Mouse (Mus musculus) hindbrain, embryonic 16.5 days (tissue): Measurements from ENCODE around the gene Alpk1. TPM values are rescaled to one million over a fixed set of nuclear protein-coding genes. Genes with fewer than 3 reads are reported as not detected.

ENCODE experiments used
- ATAC-seq: fragments of 200-750 bp; cut with Nextera tagmentation; 2 replicates; pipeline ENCODE4 v1.8.0; 2017; ENCODE audit warnings: moderate TSS enrichment, moderate library complexity
- H3K27ac ChIP-seq: fragments of 300-500 bp; sonication (generic); 2 replicates; pipeline ENCODE4 v1.5.1; 2014; ENCODE audit warnings: low read depth, mild to moderate bottlenecking, control low read depth, low read length, moderate library complexity
- H3K27me3 ChIP-seq: fragments of 300-500 bp; sonication (generic); replicated peaks from 2 replicates; pipeline ENCODE4 v1.6.1; 2014; ENCODE audit warnings: low read length; ENCODE audit not compliant: control insufficient read depth, insufficient read depth
- H3K36me3 ChIP-seq: fragments of 300-500 bp; sonication (generic); 2 replicates; pipeline ENCODE4 v1.6.1; 2014; ENCODE audit warnings: mild to moderate bottlenecking, low read length, moderate library complexity, mixed read lengths; ENCODE audit not compliant: control insufficient read depth, insufficient read depth
- H3K4me1 ChIP-seq: fragments of 300-500 bp; sonication (generic); 2 replicates; pipeline ENCODE4 v1.6.1; 2014; ENCODE audit warnings: low read depth, low read length; ENCODE audit not compliant: control insufficient read depth, insufficient read depth
- H3K4me2 ChIP-seq: fragments of 300-500 bp; sonication (generic); 2 replicates; pipeline ENCODE4 v1.6.1; 2014; ENCODE audit warnings: mild to moderate bottlenecking, low read length, control low read depth, moderate library complexity
- H3K4me3 ChIP-seq: fragments of 300-500 bp; sonication (generic); 2 replicates; pipeline ENCODE4 v1.5.1; 2014; ENCODE audit warnings: mild to moderate bottlenecking, low read length, control low read depth, moderate library complexity
- H3K9ac ChIP-seq: fragments of 300-500 bp; sonication (generic); 2 replicates; pipeline ENCODE4 v1.6.1; 2014; ENCODE audit warnings: low read depth, mild to moderate bottlenecking, control low read depth, low read length, moderate library complexity
- H3K9me3 ChIP-seq: fragments of 300-500 bp; sonication (generic); 2 replicates; pipeline ENCODE4 v1.6.1; 2014; ENCODE audit warnings: mild to moderate bottlenecking, low read length, moderate library complexity; ENCODE audit not compliant: control insufficient read depth
- WGBS: fragments of 180-500 bp; shearing (Covaris S2); extraction: QIAGEN DNeasy Blood & Tissue Kit; methylation state at CpG from one replicate; pipeline ENCODE4 v1.1.7; 2014; 5-methylcytosine and 5-hydroxymethylcytosine counted together
- polyA plus RNA-seq: library from polyadenylated mRNA; unstranded; fragments of >200 nt; fragmentation: Nextera tagmentation; extraction: Ambion mirVana; gene quantifications from 2 replicates; pipeline ENCODE4 v1.2.1, GENCODE M21; 2015

Gene Alpk1
- 0.46 and 0.72 TPM in 2 replicates for polyA plus RNA-seq

DNA sequence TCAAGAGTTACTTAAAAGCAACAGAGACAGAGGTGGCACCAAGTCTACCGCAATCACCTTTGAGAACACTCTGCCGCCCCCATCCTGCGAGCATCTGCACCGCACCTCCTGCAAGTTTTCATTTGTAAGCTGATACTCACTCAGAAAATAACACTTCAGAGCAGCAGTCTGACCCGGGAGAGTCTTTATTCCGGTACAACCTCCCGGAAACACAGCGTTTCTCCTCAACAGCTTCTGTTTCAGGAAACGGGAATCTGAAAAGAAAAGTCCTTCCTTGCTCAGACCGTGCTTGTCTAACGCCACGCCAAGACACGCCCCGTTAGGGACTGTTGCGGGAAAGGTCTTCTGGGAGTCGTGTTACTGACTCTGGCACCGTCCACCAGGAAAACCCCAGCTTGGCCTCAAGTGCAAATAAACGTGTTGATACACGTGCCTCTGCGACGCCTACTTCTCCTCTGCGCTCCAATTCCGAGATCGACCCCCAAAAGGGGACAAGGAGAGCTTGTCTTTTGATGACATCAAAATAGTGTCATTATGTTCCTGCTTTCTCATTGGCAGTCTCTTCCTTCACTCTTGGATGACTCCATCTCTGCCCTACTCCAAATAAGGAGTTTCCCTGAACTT, at the start of gene Alpk1:
TSS of gene Alpk1 (minus strand) at position 507 of the 624 bp plus-strand sequence.
- Histone ChIP-seq H3K9me3 (no peaks in the 10 kb centered on the region), H3K4me3 (peak within 1 kb of the TSS; percentile 46), H3K9ac (peak within 1 kb of the TSS; percentile 45), H3K4me2 (peak within 1 kb of the TSS; percentile 85), H3K36me3 (no peaks in the 10 kb centered on the region), H3K27ac (no peak within 1 kb of the TSS; the same call in 1 of the 2 replicates), H3K27me3 (no peaks in the 10 kb centered on the region; the same call in 1 of the 2 replicates), H3K4me1 (no peaks in the 10 kb centered on the region)
- ATAC-seq: peak; percentile 63; the same call in 1 of the 2 replicates
- WGBS: under 1% methylated on average over 24 of the region's 24 CpGs

DNA sequence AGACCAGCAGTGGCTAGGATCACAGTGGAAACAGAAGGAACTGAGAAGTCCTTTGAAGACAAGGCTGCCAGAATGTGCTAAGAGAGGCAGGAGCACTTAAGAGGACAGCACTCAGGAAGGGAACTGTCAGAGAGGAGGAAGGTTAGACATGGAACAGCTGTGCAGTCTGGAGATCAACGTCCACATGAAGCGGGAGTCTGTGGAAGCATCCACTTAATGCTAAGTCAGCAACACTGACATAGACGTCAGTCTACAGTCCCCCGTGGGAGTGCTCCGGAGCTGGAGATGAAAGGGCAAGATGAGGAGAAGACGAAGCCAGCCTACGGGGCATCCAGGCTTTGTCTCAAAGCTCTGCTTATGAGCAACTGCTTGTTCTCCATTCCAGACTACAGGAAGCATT, 46.8 kb upstream of the Alpk1 start:
- ATAC-seq: peak; percentile 35; the same call in 1 of the 2 replicates
- Histone ChIP-seq H3K9ac (no peak overlapping the region), H3K4me1 (peaks cover 6% of the 10 kb centered on the region; the same call in 1 of the 2 replicates), H3K36me3 (no peaks in the 10 kb centered on the region), H3K27me3 (no peaks in the 10 kb centered on the region), H3K27ac (0 out of 2 replicates have a peak overlapping the region, but pooled peaks have one; percentile 29), H3K4me2 (no peak overlapping the region), H3K4me3 (no peak overlapping the region), H3K9me3 (no peaks in the 10 kb centered on the region)
- WGBS: 44% methylated on average over 7 of the region's 7 CpGs

DNA sequence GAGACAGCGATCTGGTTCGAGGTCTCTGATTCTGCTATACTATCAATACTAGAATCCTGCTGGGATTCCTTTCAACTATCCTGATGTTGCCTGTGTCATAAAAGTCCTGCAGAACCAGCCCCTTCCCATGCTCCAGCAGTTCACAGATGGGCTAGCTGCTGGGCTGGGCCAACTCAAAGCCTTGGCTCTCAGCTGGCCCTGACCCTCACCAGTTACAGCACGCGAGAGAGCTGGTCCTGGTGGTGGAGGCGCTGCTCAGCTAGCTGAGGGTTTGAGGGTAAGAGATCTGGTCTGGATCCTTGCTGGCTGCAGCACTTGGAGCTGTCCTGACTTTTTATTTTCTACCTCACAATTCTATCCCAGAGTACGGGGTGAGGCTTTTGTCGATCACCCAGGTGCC, 46.2 kb upstream of the Alpk1 start:
- Histone ChIP-seq H3K36me3 (no peaks in the 10 kb centered on the region; the same call in 1 of the 2 replicates), H3K4me2 (no peak overlapping the region), H3K4me1 (peaks cover 6% of the 10 kb centered on the region; the same call in 1 of the 2 replicates), H3K27me3 (no peaks in the 10 kb centered on the region), H3K4me3 (no peak overlapping the region), H3K9me3 (no peaks in the 10 kb centered on the region), H3K27ac (no peak overlapping the region), H3K9ac (no peak overlapping the region)
- 0 out of 2 replicates have a peak, but pooled peaks have one; percentile 31 for ATAC-seq
- 80% methylated on average over 7 of the region's 7 CpGs for WGBS

DNA sequence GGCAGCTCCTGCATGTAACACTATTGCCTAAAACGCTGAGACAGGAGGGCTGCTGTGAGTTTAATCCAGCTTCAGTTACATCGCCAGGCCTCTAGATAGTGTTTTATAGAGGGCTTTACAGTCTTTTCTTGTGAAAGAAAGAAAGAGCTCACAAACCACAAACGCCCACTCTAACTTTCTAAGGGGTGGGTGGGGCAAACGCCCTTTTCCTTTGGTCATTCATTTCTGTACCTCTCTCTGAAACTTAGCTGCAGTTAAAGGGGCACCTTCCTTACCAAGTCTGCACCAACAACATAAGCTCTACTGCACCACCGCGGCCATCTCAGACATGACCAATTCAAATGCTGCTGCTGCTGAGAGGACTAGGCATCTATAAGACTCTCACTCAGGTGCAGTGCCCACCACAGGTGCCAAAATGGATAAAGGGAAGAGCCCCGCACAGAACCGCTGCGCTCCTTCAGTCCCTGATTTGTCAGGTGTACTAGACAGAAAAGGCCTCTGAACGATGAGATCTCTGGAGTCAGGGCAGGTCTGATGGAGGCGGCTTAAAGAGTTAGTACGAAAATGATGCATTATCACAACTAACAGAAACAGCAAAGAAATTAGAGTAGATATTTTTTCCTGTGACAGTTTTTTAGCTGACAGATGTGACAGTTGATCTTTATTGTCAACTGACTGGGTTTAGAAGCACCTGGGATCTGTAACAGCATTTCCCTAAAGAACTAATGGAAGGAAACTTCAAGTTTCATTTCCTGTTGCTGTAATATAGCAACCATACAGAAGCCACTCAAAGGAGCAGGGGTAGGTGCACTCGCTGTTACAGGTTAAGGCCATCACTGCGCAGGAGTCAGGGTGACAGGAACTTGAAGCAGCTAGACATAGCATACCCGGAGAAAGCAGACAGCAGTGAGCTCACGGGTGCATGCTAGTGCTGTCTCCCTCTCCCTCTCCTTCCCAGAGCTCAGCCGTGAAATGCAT, 43.8 kb upstream of the Alpk1 start:
- no peak overlapping the region for H3K4me2 ChIP-seq
- no peak for ATAC-seq
- H3K4me3 ChIP-seq: no peak overlapping the region
- H3K27me3 ChIP-seq: no peaks in the 10 kb centered on the region
- peaks cover 6% of the 10 kb centered on the region; the same call in 1 of the 2 replicates for H3K4me1 ChIP-seq
- peaks cover 5% of the 10 kb centered on the region for H3K36me3 ChIP-seq
- H3K9me3 ChIP-seq: no peaks in the 10 kb centered on the region
- no peak overlapping the region for H3K27ac ChIP-seq
- no peak overlapping the region for H3K9ac ChIP-seq
- WGBS: 83% methylated on average over 17 of the region's 17 CpGs

DNA sequence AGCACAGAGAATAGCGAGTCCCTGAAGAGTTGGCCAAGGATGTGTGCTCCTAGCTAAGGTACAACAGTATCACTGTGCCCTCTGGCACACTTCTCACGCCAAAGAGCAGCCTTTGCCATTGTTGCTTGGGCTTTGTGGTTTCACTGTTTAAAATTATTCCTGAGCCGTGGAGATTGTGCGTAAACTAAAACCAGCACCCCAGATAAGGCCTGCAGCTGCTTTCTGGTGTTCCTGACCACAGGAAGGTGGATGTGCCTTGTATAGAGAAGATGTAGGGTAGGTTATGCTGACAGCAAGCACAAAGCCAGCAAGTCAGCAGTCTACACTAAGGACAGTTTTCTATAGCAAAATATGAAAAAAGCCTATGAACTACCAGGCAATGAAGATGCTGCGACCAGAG, 40.9 kb upstream of the Alpk1 start:
- 88% methylated on average over 5 of the region's 5 CpGs for WGBS
- H3K27me3 ChIP-seq: no peaks in the 10 kb centered on the region
- no peaks in the 10 kb centered on the region for H3K9me3 ChIP-seq
- H3K4me1 ChIP-seq: no peaks in the 10 kb centered on the region
- no peak overlapping the region for H3K27ac ChIP-seq
- no peak overlapping the region for H3K4me2 ChIP-seq
- no peak for ATAC-seq
- H3K36me3 ChIP-seq: peaks cover 10% of the 10 kb centered on the region
- H3K9ac ChIP-seq: no peak overlapping the region
- H3K4me3 ChIP-seq: no peak overlapping the region

DNA sequence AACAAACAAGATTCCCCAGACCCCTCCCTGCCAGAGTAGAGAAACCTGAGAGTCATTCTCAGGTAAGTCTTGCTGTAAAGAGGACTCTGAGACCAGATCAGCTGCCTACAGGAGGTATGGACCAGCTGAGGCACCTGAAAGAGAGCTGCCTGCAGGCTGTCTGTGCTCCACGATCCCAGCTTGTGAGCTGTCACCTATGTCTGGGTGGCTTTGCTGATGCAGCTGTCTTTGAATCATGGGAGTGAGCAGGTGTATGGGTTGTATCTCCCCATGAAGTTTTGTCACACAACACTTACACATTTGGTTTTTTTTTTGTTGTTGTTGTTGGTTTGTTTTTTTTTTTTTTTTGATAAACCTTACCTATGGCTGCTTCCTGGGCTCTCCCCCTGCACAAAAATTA, 40.1 kb upstream of the Alpk1 start:
- H3K4me2 ChIP-seq: no peak overlapping the region
- no peak overlapping the region for H3K4me3 ChIP-seq
- H3K27me3 ChIP-seq: no peaks in the 10 kb centered on the region
- H3K9ac ChIP-seq: no peak overlapping the region
- H3K27ac ChIP-seq: no peak overlapping the region
- ATAC-seq: no peak
- no peaks in the 10 kb centered on the region for H3K4me1 ChIP-seq
- WGBS: 81% methylated on average over 1 of the region's 1 CpGs
- no peaks in the 10 kb centered on the region for H3K9me3 ChIP-seq
- peaks cover 10% of the 10 kb centered on the region for H3K36me3 ChIP-seq

DNA sequence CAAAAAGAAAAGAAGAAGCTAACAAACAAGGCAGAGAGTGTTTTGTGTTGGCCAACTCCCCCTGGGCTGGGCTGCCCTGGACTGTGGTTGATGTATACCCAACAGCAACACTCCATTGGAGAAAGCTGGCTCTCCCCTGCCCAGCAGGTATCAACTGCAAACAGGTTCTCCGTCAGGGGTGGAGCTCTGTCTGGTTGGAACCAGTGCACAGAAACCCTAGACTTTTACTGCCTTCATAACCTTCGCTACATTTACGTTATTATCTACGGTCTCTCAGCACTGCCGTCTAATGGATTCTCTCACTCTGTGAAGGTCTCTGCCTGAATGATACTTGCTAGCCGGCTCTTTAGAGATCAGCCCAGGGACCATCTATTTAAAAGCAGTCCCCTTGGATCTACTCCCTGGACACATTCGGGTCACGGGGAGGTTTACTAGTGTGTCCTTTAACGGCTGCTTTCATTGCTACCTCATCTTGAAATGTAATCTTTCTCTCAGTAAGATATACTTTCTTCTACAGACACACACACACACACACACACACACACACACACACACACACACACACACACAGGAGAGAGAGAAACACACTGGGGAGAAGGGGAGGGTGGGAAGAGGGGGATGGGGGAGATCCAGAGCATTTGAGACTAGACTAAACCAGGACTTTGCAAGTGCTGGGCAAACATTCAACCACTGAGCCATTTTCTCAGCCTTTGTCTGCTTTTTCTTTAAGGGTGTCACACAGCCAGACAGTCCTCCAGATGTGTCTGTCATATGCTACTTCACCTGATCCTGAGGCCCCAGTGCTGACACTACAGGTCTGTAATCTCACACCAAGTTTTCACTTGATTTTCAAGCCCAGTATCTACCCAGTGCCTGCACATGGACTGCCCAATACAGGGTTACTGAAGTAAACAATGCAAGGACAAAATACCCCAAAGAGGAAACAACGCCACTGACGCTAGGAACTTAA, 38.7 kb upstream of the Alpk1 start:
- no peak overlapping the region for H3K4me2 ChIP-seq
- H3K9ac ChIP-seq: no peak overlapping the region
- H3K27me3 ChIP-seq: no peaks in the 10 kb centered on the region
- H3K4me1 ChIP-seq: no peaks in the 10 kb centered on the region
- peaks cover 12% of the 10 kb centered on the region for H3K36me3 ChIP-seq
- ATAC-seq: no peak
- H3K9me3 ChIP-seq: no peaks in the 10 kb centered on the region
- 84% methylated on average over 11 of the region's 11 CpGs for WGBS
- H3K4me3 ChIP-seq: no peak overlapping the region
- no peak overlapping the region for H3K27ac ChIP-seq

DNA sequence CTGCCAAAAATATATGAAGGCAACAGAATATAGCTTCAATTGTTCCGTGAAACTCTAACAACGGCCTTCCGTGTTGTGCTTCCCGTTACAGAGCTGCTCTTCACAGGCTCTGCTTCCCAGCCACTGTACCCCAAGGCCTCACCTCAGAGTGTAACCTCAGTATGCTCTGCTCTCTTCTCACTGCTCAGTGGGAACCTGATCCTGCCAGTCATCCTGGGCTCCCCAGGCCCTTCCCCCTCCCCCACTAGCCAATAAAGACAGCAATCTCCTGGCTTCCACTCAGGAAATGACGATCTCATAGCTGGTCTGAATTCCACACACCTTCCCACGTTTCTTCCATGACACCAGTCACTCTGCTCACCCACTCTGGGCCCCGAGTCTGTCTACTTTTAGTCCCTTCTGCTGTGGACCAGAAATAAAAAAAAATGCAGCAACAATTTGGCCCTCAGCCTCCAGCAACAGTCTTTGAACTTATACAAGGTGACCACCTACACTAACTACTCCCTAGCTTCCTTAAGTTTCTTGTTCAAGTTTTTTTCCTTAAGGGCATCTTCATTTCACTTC, 36.9 kb upstream of the Alpk1 start:
- Histone ChIP-seq H3K27ac (no peak overlapping the region), H3K4me2 (no peak overlapping the region), H3K4me1 (no peaks in the 10 kb centered on the region), H3K9ac (no peak overlapping the region), H3K27me3 (no peaks in the 10 kb centered on the region), H3K4me3 (no peak overlapping the region), H3K36me3 (peaks cover 16% of the 10 kb centered on the region), H3K9me3 (no peaks in the 10 kb centered on the region)
- WGBS: 82% methylated on average over 7 of the region's 7 CpGs
- no peak for ATAC-seq
